Mouse (Mus musculus) embryonic fibroblast, embryonic 13.5 days (primary cell): ENCODE measurements around the gene B3gat1.

Source experiments
- CTCF ChIP-seq: IDR thresholded peaks from 2 replicates; pipeline ENCODE4 v1.5.1; 2011; ENCODE audit warnings: mild to moderate bottlenecking, control low read depth, low read length, moderate library complexity, borderline replicate concordance; ENCODE audit not compliant: insufficient read depth
- POLR2A ChIP-seq: IDR thresholded peaks from 2 replicates; pipeline ENCODE4 v1.6.1; 2011; ENCODE audit warnings: low read depth, mild to moderate bottlenecking, control low read depth, low read length, moderate library complexity

DNA sequence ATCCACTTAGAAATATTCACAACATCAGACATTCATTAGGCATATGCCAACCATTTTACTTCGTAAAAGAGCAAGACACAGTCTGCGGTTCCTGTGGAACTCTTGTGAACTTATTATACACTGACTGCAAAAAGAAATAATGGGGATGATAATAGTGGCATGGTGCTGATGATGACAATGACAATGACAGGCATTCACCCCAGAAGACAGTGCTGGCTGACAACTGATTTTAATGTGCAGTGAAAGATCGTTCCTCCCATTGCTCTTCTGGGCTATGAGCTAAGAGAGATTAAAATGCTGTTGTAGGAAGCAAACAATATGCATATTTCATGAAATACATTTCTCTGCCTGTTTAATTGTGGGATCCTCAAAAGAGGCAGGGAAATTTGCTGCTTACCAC lies 7.8 kb upstream of the B3gat1 start:
- no peak for TF ChIP-seq POLR2A
- TF ChIP-seq CTCF: no peak
